Mouse (Mus musculus) lung, adult 2 months (tissue): Measurements from ENCODE around the gene Sgpp1.

ENCODE experiments used
- CTCF ChIP-seq: fragments of 200-500 bp; IDR thresholded peaks from 2 replicates; pipeline ENCODE4 v1.5.1; 2011; ENCODE audit warnings: mild to moderate bottlenecking, low read length, control low read depth; ENCODE audit not compliant: insufficient read depth
- POLR2A ChIP-seq: fragments of 200-500 bp; IDR thresholded peaks from 2 replicates; pipeline ENCODE4 v1.6.1; 2011; ENCODE audit warnings: low read depth, mild to moderate bottlenecking, control low read depth, low read length, borderline replicate concordance; ENCODE audit errors: extremely low read depth

DNA sequence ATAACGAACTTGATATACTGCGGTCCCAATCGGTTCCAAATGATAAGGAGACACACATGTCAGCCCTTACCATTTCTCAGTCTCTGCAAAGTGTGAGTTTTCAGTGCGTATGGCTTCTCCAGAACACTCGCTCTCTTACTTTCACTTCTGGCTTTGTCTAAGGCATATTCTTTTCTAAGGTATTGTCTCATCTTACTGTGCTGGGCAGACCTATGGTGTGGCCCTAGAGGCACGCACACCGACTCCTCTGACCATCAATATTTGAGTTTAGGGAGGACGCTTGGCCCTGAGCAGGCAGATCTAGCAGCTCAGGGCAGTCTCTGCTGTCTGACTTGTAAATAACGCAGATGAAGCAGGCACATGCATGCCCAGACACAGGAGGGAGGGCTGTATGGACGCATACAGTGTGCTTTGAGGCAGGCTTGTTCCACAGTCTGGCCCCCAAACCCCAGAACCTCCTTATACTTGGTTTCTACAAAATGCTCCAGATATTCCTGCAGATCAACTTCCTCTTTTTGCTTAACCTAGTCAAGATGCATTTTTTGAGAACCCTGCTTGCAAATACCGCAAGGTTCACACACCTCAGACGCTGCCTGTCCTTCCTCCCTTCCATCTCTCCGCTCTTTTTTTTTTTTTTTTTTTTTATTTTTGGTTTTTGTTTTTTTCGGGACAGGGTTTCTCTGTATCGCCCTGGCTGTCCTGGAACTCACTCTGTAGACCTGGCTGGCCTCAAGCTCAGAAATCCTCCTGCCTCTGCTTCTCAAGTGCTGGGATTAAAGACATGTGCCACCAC lies 8.0 kb downstream of the Sgpp1 start:
- TF ChIP-seq CTCF (no peak), POLR2A (no peak)
